Mouse (Mus musculus) stomach, postnatal 0 days (tissue): ENCODE results near the gene Spi1. TPM values are rescaled to one million over a fixed set of nuclear protein-coding genes. Genes with fewer than 3 reads are reported as not detected.
A peak's percentile ranks its signal among the peaks of the same experiment; 100 is the strongest.

Experiments used
- ATAC-seq: fragments of 200-750 bp; cut with Nextera tagmentation; 2 replicates; pipeline ENCODE4 v1.8.0; 2017; ENCODE audit not compliant: low FRiP score, low TSS enrichment
- DNase-seq: peaks from one replicate; pipeline ENCODE4 v3.0.0-alpha.2; 2016; ENCODE audit warnings: low spot score
- H3K27ac ChIP-seq: fragments of 300-500 bp; sonication (generic); replicated peaks from 2 replicates; pipeline ENCODE4 v1.5.1; 2014; ENCODE audit warnings: mild to moderate bottlenecking, control low read depth
- H3K27me3 ChIP-seq: fragments of 300-500 bp; sonication (generic); 2 replicates; pipeline ENCODE4 v1.6.1; 2014; ENCODE audit warnings: low read length; ENCODE audit not compliant: control insufficient read depth, insufficient read depth
- H3K36me3 ChIP-seq: fragments of 300-500 bp; sonication (generic); 2 replicates; pipeline ENCODE4 v1.6.1; 2014; ENCODE audit warnings: low read length, mixed read lengths; ENCODE audit not compliant: control insufficient read depth, insufficient read depth
- H3K4me1 ChIP-seq: fragments of 300-500 bp; sonication (generic); replicated peaks from 2 replicates; pipeline ENCODE4 v1.6.1; 2014; ENCODE audit warnings: antibody characterized with exemption; ENCODE audit not compliant: control insufficient read depth, insufficient read depth
- H3K4me2 ChIP-seq: fragments of 300-500 bp; sonication (generic); replicated peaks from 2 replicates; pipeline ENCODE4 v1.6.1; 2014; ENCODE audit warnings: low read depth, mild to moderate bottlenecking, control low read depth, moderate library complexity
- H3K4me3 ChIP-seq: fragments of 300-500 bp; sonication (generic); 2 replicates; pipeline ENCODE4 v1.5.1; 2014; ENCODE audit warnings: low read depth, low read length, control low read depth
- H3K9ac ChIP-seq: fragments of 300-500 bp; sonication (generic); 2 replicates; pipeline ENCODE4 v1.6.1; 2014; ENCODE audit warnings: mild to moderate bottlenecking, low read length, control low read depth, mixed read lengths
- H3K9me3 ChIP-seq: fragments of 300-500 bp; sonication (generic); 2 replicates; pipeline ENCODE4 v1.6.1; 2016; ENCODE audit warnings: low read length; ENCODE audit not compliant: control insufficient read depth
- CTCF ChIP-seq: IDR thresholded peaks from 2 replicates; pipeline ENCODE4 v1.5.1; 2016; ENCODE audit warnings: antibody characterized with exemption, low read depth, mild to moderate bottlenecking, moderate library complexity
- EP300 ChIP-seq: optimal IDR thresholded peaks from 2 replicates; pipeline ENCODE3; 2016; ENCODE audit warnings: antibody characterized with exemption
- WGBS: fragments of 180-500 bp; shearing (Covaris S2); extraction: QIAGEN DNeasy Blood & Tissue Kit; methylation state at CpG from one replicate; pipeline ENCODE4 v1.1.7; 2014; 5-methylcytosine and 5-hydroxymethylcytosine counted together
- polyA plus RNA-seq: library from polyadenylated mRNA; unstranded; fragments of >200 nt; fragmentation: Nextera tagmentation; extraction: Ambion mirVana; gene quantifications from 2 replicates; pipeline ENCODE4 v1.2.1, GENCODE M21; 2015

Spi1 gene
- polyA plus RNA-seq: 6.4 and 7.0 TPM in 2 replicates

GRCm38 (mm10) chr2:91081775-91082695 lies at the start of gene Spi1:
Gene Spi1 (plus strand): TSS chr2:91082390.
- H3K27ac ChIP-seq: peak within 1 kb of the TSS; percentile 35; the same call in 1 of the 2 replicates

GRCm38 (mm10) chr2:91033000-91033399 lies 49.2 kb upstream of the Spi1 start:
- no peak for ATAC-seq
- Histone ChIP-seq H3K27me3 (no peaks in the 10 kb centered on the region), H3K9ac (no peak overlapping the region), H3K4me2 (no peak overlapping the region), H3K36me3 (no peaks in the 10 kb centered on the region), H3K4me3 (no peak overlapping the region), H3K27ac (no peak overlapping the region), H3K4me1 (no peaks in the 10 kb centered on the region), H3K9me3 (no peaks in the 10 kb centered on the region)
- WGBS: 21% methylated on average over 3 of the region's 3 CpGs
- DNase-seq: no peak
- TF ChIP-seq CTCF (peak; percentile 54), EP300 (no peak)

More at GRCm38 (mm10) chr2:91081775-91082695, at the start of gene Spi1:
- 69% methylated on average over 13 of the region's 13 CpGs for WGBS
- no peak within 1 kb of the TSS for H3K9ac ChIP-seq
- TF ChIP-seq EP300: no peak
- no peak for TF ChIP-seq CTCF
- no peak within 1 kb of the TSS for H3K4me3 ChIP-seq
- DNase-seq: no peak
- H3K4me2 ChIP-seq: no peak within 1 kb of the TSS
- H3K36me3 ChIP-seq: no peaks in the 10 kb centered on the region
- H3K9me3 ChIP-seq: no peaks in the 10 kb centered on the region
- no peak for ATAC-seq
- H3K4me1 ChIP-seq: no peaks in the 10 kb centered on the region
- H3K27me3 ChIP-seq: no peaks in the 10 kb centered on the region

- ATAC-seq (0 out of 2 replicates have a peak, but pooled peaks have one; percentile 32), DNase-seq (peak; percentile 50)
Measured at GRCm38 (mm10) chr2:91035385-91035784, 46.8 kb upstream of the Spi1 start, which contains the start of gene Rapsn. Gene Rapsn (plus strand): TSS chr2:91035620.

GRCm38 (mm10) chr2:91041786-91042185 lies 40.4 kb upstream of the Spi1 start:
- H3K9me3 ChIP-seq: no peaks in the 10 kb centered on the region
- H3K27ac ChIP-seq: no peak overlapping the region
- H3K36me3 ChIP-seq: no peaks in the 10 kb centered on the region
- ATAC-seq: no peak
- H3K4me3 ChIP-seq: no peak overlapping the region
- H3K4me1 ChIP-seq: no peaks in the 10 kb centered on the region
- H3K9ac ChIP-seq: no peak overlapping the region
- WGBS: 67% methylated on average over 8 of the region's 8 CpGs
- DNase-seq: no peak
- no peaks in the 10 kb centered on the region for H3K27me3 ChIP-seq
- H3K4me2 ChIP-seq: no peak overlapping the region
- TF ChIP-seq EP300: no peak
- no peak for TF ChIP-seq CTCF

More at GRCm38 (mm10) chr2:91035385-91035784, 46.8 kb upstream of the Spi1 start, which contains the start of gene Rapsn:
- H3K4me3 ChIP-seq: no peak within 1 kb of the TSS
- 55% methylated on average over 9 of the region's 9 CpGs for WGBS
- no peak within 1 kb of the TSS for H3K4me2 ChIP-seq
- no peaks in the 10 kb centered on the region for H3K9me3 ChIP-seq
- H3K27ac ChIP-seq: no peak within 1 kb of the TSS
- peak within 1 kb of the TSS; percentile 27; the same call in 1 of the 2 replicates for H3K9ac ChIP-seq
- TF ChIP-seq EP300 (no peak), CTCF (no peak)
- H3K4me1 ChIP-seq: no peaks in the 10 kb centered on the region
- no peaks in the 10 kb centered on the region for H3K27me3 ChIP-seq
- H3K36me3 ChIP-seq: no peaks in the 10 kb centered on the region

GRCm38 (mm10) chr2:91042651-91043398 lies 39.4 kb upstream of the Spi1 start:
- no peak overlapping the region for H3K4me3 ChIP-seq
- TF ChIP-seq EP300 (no peak), CTCF (no peak)
- no peaks in the 10 kb centered on the region for H3K9me3 ChIP-seq
- no peak for DNase-seq
- H3K36me3 ChIP-seq: no peaks in the 10 kb centered on the region
- 67% methylated on average over 21 of the region's 21 CpGs for WGBS
- H3K9ac ChIP-seq: no peak overlapping the region
- no peak; the same call in 1 of the 2 replicates for ATAC-seq
- no peak overlapping the region for H3K27ac ChIP-seq
- H3K27me3 ChIP-seq: no peaks in the 10 kb centered on the region
- no peaks in the 10 kb centered on the region for H3K4me1 ChIP-seq
- no peak overlapping the region for H3K4me2 ChIP-seq
